In genomic region chr11:103984067-103984466, GRCm38 (mm10) we compare ENCODE assay signal across 15 mouse cellular contexts. TPM values are rescaled to one million over a fixed set of nuclear protein-coding genes. Genes with fewer than 3 reads are reported as not detected.
A peak's percentile ranks its signal among the peaks of the same experiment; 100 is the strongest.
DNase-seq lines count a peak whose midpoint lies in the region; ATAC-seq lines count a peak whose summit lies in the region.
"Had no signal": no experiment of that assay in that cellular context is flagged by ENCODE, and none has a peak within 500 bp of the region (broad histone marks: within the 10 kb centered on the region; RNA-seq: fewer than 3 reads in every experiment).

No protein-coding gene starts in this region.

- H3K27ac ChIP-seq in limb, embryonic 12.5 days: peak overlapping the region; percentile 60
- H3K27ac ChIP-seq in limb, embryonic 10.5 days: no peak overlapping the region
- H3K27ac ChIP-seq in embryonic facial prominence, embryonic 15.5 days (replicated peaks): 0 out of 2 replicates have a peak overlapping the region, but pooled peaks have one; percentile 12
- no peak overlapping the region for H3K27ac ChIP-seq in heart, embryonic 12.5 days (ENCODE audit: poor library complexity, severe bottlenecking)
- H3K27ac ChIP-seq: neural tube, embryonic 15.5 days had no signal

- 0 out of 2 replicates have a peak, but pooled peaks cover 10% of the 10 kb centered on the region for H3K4me1 ChIP-seq in limb, embryonic 12.5 days (replicated peaks)
- no peaks in the 10 kb centered on the region for H3K4me1 ChIP-seq in limb, embryonic 10.5 days
- no peaks in the 10 kb centered on the region for H3K4me1 ChIP-seq in embryonic facial prominence, embryonic 15.5 days
- peaks cover 8% of the 10 kb centered on the region; the same call in 1 of the 2 replicates for H3K4me1 ChIP-seq in heart, embryonic 12.5 days (replicated peaks)
- H3K4me1 ChIP-seq: neural tube, embryonic 15.5 days had no signal

- H3K27me3 ChIP-seq in limb, embryonic 12.5 days: no peaks in the 10 kb centered on the region
- no peaks in the 10 kb centered on the region for H3K27me3 ChIP-seq in limb, embryonic 10.5 days (ENCODE audit: low read depth, poor library complexity, severe bottlenecking)
- H3K27me3 ChIP-seq in embryonic facial prominence, embryonic 15.5 days: no peaks in the 10 kb centered on the region
- H3K27me3 ChIP-seq in heart, embryonic 12.5 days (replicated peaks): no peaks in the 10 kb centered on the region
- H3K27me3 ChIP-seq: neural tube, embryonic 15.5 days had no signal

- H3K36me3 ChIP-seq in limb, embryonic 12.5 days: peaks cover 68% of the 10 kb centered on the region
- peaks cover 63% of the 10 kb centered on the region for H3K36me3 ChIP-seq in limb, embryonic 10.5 days
- H3K36me3 ChIP-seq in embryonic facial prominence, embryonic 15.5 days: peaks cover 44% of the 10 kb centered on the region
- H3K36me3 ChIP-seq in heart, embryonic 12.5 days: peaks cover 59% of the 10 kb centered on the region

- no peaks in the 10 kb centered on the region for H3K9me3 ChIP-seq in limb, embryonic 12.5 days
- no peaks in the 10 kb centered on the region for H3K9me3 ChIP-seq in limb, embryonic 10.5 days (replicated peaks)
- H3K9me3 ChIP-seq in embryonic facial prominence, embryonic 15.5 days (replicated peaks): no peaks in the 10 kb centered on the region
- H3K9me3 ChIP-seq in heart, embryonic 12.5 days (replicated peaks): no peaks in the 10 kb centered on the region
- H3K9me3 ChIP-seq: G1E; neural tube, embryonic 15.5 days had no signal

- no peak for ATAC-seq in limb, embryonic 12.5 days (ENCODE audit: insufficient number of reproducible peaks, insufficient read depth, low FRiP score, low TSS enrichment, low read depth)
- ATAC-seq in embryonic facial prominence, embryonic 15.5 days (ENCODE audit: insufficient number of reproducible peaks, low FRiP score, low TSS enrichment, low read depth): no peak
- ATAC-seq in megakaryocyte progenitor cell, adult 5-6 weeks (replicated peaks; ENCODE audit: poor library complexity): peak; percentile 66
- no peak for ATAC-seq in heart, embryonic 12.5 days (ENCODE audit: insufficient number of reproducible peaks, low FRiP score)
- ATAC-seq: intestine, embryonic 16.5 days had no signal

- 70% methylated on average over 5 of the region's 5 CpGs for WGBS in limb, embryonic 12.5 days
- 75% methylated on average over 5 of the region's 5 CpGs for WGBS in limb, embryonic 10.5 days
- 63% methylated on average over 5 of the region's 5 CpGs for WGBS in embryonic facial prominence, embryonic 15.5 days
- 46% methylated on average over 5 of the region's 5 CpGs for WGBS in heart, embryonic 12.5 days

- no peak overlapping the region for H3K9ac ChIP-seq in limb, embryonic 12.5 days (replicated peaks)
- no peak overlapping the region for H3K9ac ChIP-seq in embryonic facial prominence, embryonic 15.5 days
- H3K9ac ChIP-seq in heart, embryonic 12.5 days: no peak overlapping the region
- H3K9ac ChIP-seq: neural tube, embryonic 15.5 days had no signal

- no peak for DNase-seq in limb, embryonic 10.5 days (ENCODE audit: low spot score)
- peak; percentile 54 for DNase-seq in A20 (ENCODE audit: low read depth, low spot score)
- DNase-seq in adrenal gland, adult 18-20 months (ENCODE audit: low spot score in 2 of 2): no peak
- DNase-seq in cerebellum, adult 11 months: no peak
- DNase-seq: adrenal gland, postnatal 25 days; gastrocnemius, postnatal 36 days; kidney, postnatal 36 days; thymus, postnatal 14 days had no signal

- H3K4me2 ChIP-seq in limb, embryonic 12.5 days: no peak overlapping the region
- H3K4me2 ChIP-seq in embryonic facial prominence, embryonic 15.5 days (replicated peaks): no peak overlapping the region
- no peak overlapping the region for H3K4me2 ChIP-seq in heart, embryonic 12.5 days
- H3K4me2 ChIP-seq: neural tube, embryonic 15.5 days had no signal

- no peak overlapping the region for H3K4me3 ChIP-seq in limb, embryonic 12.5 days (replicated peaks)
- H3K4me3 ChIP-seq in limb, embryonic 10.5 days: no peak overlapping the region
- H3K4me3 ChIP-seq in embryonic facial prominence, embryonic 15.5 days (replicated peaks): no peak overlapping the region
- no peak overlapping the region for H3K4me3 ChIP-seq in heart, embryonic 12.5 days
- H3K4me3 ChIP-seq: neural tube, embryonic 15.5 days had no signal

RNA-seq across cellular contexts. Expression of gene Arf2, which starts 17.5 kb away (rescaled TPM):
- polyA plus RNA-seq in limb, embryonic 12.5 days (2016; fragmentation: Nextera tagmentation; extraction: Ambion mirVana): 75.5 and 79.8 TPM in 2 replicates
- 60.8 and 68.1 TPM in 2 replicates for polyA plus RNA-seq in limb, embryonic 10.5 days (2016; fragmentation: Nextera tagmentation; extraction: Ambion mirVana)
- polyA plus RNA-seq in embryonic facial prominence, embryonic 15.5 days (2015; fragmentation: Nextera tagmentation; extraction: Ambion mirVana): 64.5 and 65.3 TPM in 2 replicates
- 16.3 and 22.2 TPM in 2 replicates for total RNA-seq in megakaryocyte progenitor cell, adult 5-6 weeks (2015)
- total RNA-seq in megakaryocyte progenitor cell, adult 5-6 weeks (2017): 25.8 and 28.1 TPM in 2 replicates
- total RNA-seq in adrenal gland, adult 18-20 months (2021): 10 to 100 TPM; 41.0 to 59.1 TPM
- polyA plus RNA-seq in heart, embryonic 12.5 days (2016; fragmentation: Nextera tagmentation; extraction: Ambion mirVana): 60.3 and 65.8 TPM in 2 replicates

RNA-seq across cellular contexts. Expression of gene Nsf, which starts 30.2 kb away (rescaled TPM):
- polyA plus RNA-seq in limb, embryonic 12.5 days (2016; fragmentation: Nextera tagmentation; extraction: Ambion mirVana): 55.4 and 59.0 TPM in 2 replicates
- 49.4 and 56.1 TPM in 2 replicates for polyA plus RNA-seq in limb, embryonic 10.5 days (2016; fragmentation: Nextera tagmentation; extraction: Ambion mirVana)
- polyA plus RNA-seq in embryonic facial prominence, embryonic 15.5 days (2015; fragmentation: Nextera tagmentation; extraction: Ambion mirVana): 47.0 and 51.4 TPM in 2 replicates
- 20.3 and 28.4 TPM in 2 replicates for total RNA-seq in megakaryocyte progenitor cell, adult 5-6 weeks (2015)
- 32.5 and 35.8 TPM in 2 replicates for total RNA-seq in megakaryocyte progenitor cell, adult 5-6 weeks (2017)
- total RNA-seq in adrenal gland, adult 18-20 months (2021): 100 to 1,000 TPM; 154 to 197 TPM
- polyA plus RNA-seq in heart, embryonic 12.5 days (2016; fragmentation: Nextera tagmentation; extraction: Ambion mirVana): 36.4 and 42.5 TPM in 2 replicates

Comparison
In these comparisons a context has a peak if more than half of its experiments do, and no peak if none do; other contexts are left out.
1. H3K27ac ChIP-seq: peak in limb, embryonic 12.5 days (single experiment) and embryonic facial prominence, embryonic 15.5 days (single experiment); none in limb, embryonic 10.5 days (single experiment) and heart, embryonic 12.5 days (single experiment).